Mouse (Mus musculus) hindbrain, embryonic 10.5 days (tissue): ENCODE results near the gene A030014E15Rik. TPM values are rescaled to one million over a fixed set of nuclear protein-coding genes. Genes with fewer than 3 reads are reported as not detected.
"Not testable (repeated sequence)": the region's sequence is repeated elsewhere in the genome, so short reads cannot be mapped to it uniquely, and the experiment has no call there.

ENCODE experiments used
- DNase-seq: peaks from one replicate; pipeline ENCODE4 v3.0.0-alpha.2; 2017; ENCODE audit warnings: low spot score
- H3K27ac ChIP-seq: fragments of 300-500 bp; sonication (generic); 2 replicates; pipeline ENCODE4 v1.5.1; 2016; ENCODE audit warnings: mild to moderate bottlenecking, moderate library complexity
- H3K27me3 ChIP-seq: fragments of 300-500 bp; sonication (generic); 2 replicates; pipeline ENCODE4 v1.6.1; 2016; ENCODE audit warnings: mild to moderate bottlenecking; ENCODE audit not compliant: poor library complexity, insufficient read depth, severe bottlenecking
- H3K36me3 ChIP-seq: fragments of 300-500 bp; sonication (generic); 2 replicates; pipeline ENCODE4 v1.6.1; 2016; ENCODE audit warnings: mild to moderate bottlenecking, moderate library complexity
- H3K4me1 ChIP-seq: fragments of 300-500 bp; sonication (generic); replicated peaks from 2 replicates; pipeline ENCODE4 v1.6.1; 2016; ENCODE audit warnings: mild to moderate bottlenecking
- H3K4me3 ChIP-seq: fragments of 300-500 bp; sonication (generic); 2 replicates; pipeline ENCODE4 v1.5.1; 2016; ENCODE audit warnings: mild to moderate bottlenecking, moderate library complexity
- H3K9me3 ChIP-seq: fragments of 300-500 bp; sonication (generic); 2 replicates; pipeline ENCODE4 v1.6.1; 2016; ENCODE audit warnings: mild to moderate bottlenecking, moderate library complexity
- WGBS: fragments of 180-500 bp; shearing (Covaris S2); methylation state at CpG from one replicate; pipeline ENCODE4 v1.1.7; 2016; 5-methylcytosine and 5-hydroxymethylcytosine counted together
- polyA plus RNA-seq: library from polyadenylated mRNA; unstranded; fragments of >200 nt; fragmentation: Nextera tagmentation; extraction: Ambion mirVana; gene quantifications from 2 replicates; pipeline ENCODE4 v1.2.1, GENCODE M21; 2016

Gene A030014E15Rik
- polyA plus RNA-seq = not detected in 2 replicates

- no peaks in the 10 kb centered on the region for H3K36me3 ChIP-seq
- no peak for DNase-seq
- no peak within 1 kb of the TSS for H3K4me3 ChIP-seq
- WGBS = 94% methylated on average over 6 of the region's 6 CpGs
- H3K27ac ChIP-seq = no peak within 1 kb of the TSS
- 0 out of 2 replicates have a peak, but pooled peaks cover 3% of the 10 kb centered on the region for H3K9me3 ChIP-seq
- H3K4me1 ChIP-seq = no peaks in the 10 kb centered on the region
- no peaks in the 10 kb centered on the region for H3K27me3 ChIP-seq
Observed at GRCm38 (mm10) chr1:82924650-82925049, at the start of gene A030014E15Rik. TSS of gene A030014E15Rik (plus strand) at chr1:82924917.

DNA sequence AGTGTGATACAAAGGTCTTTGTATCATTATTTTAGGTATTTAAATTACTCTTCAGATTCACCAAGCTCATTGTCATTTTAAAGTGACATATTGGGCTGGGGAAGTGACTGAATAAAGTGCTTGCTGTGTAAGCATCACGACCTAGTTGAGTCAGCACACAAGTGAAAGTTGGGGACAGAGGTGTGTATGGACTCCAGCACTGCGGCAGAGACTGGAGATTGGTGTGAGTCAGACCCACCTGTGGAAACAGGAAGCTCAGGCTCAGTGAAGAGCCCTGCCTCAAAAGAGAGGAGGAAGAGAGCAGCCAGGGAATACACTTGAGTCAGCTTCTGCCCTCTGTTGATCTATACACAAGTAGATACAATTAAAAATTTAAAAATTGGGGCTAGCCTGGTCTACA is 45.5 kb upstream of the A030014E15Rik start:
- Histone ChIP-seq H3K9me3 (no peaks in the 10 kb centered on the region), H3K4me3 (no peak overlapping the region), H3K36me3 (peaks cover 71% of the 10 kb centered on the region), H3K27ac (no peak overlapping the region), H3K4me1 (no peaks in the 10 kb centered on the region), H3K27me3 (no peaks in the 10 kb centered on the region)
- WGBS = 85% methylated on average over 2 of the region's 2 CpGs
- DNase-seq = no peak

- WGBS = 83% methylated on average over 8 of the region's 8 CpGs
- no peaks in the 10 kb centered on the region for H3K4me1 ChIP-seq
- H3K36me3 ChIP-seq = peaks cover 77% of the 10 kb centered on the region
- H3K9me3 ChIP-seq = no peaks in the 10 kb centered on the region
- no peak for DNase-seq
- no peak overlapping the region for H3K27ac ChIP-seq
- H3K4me3 ChIP-seq = no peak overlapping the region
- no peaks in the 10 kb centered on the region for H3K27me3 ChIP-seq
Observed at GRCm38 (mm10) chr1:82880196-82880595, 44.5 kb upstream of the A030014E15Rik start.

GRCm38 (mm10) chr1:82893269-82893668 is 31.4 kb upstream of the A030014E15Rik start:
- no peak for DNase-seq
- WGBS = 97% methylated on average over 7 of the region's 7 CpGs
- H3K4me1 ChIP-seq = no peaks in the 10 kb centered on the region
- no peak overlapping the region for H3K4me3 ChIP-seq
- H3K27ac ChIP-seq = no peak overlapping the region
- H3K9me3 ChIP-seq = no peaks in the 10 kb centered on the region
- no peaks in the 10 kb centered on the region for H3K27me3 ChIP-seq
- H3K36me3 ChIP-seq = peaks cover 78% of the 10 kb centered on the region

DNA sequence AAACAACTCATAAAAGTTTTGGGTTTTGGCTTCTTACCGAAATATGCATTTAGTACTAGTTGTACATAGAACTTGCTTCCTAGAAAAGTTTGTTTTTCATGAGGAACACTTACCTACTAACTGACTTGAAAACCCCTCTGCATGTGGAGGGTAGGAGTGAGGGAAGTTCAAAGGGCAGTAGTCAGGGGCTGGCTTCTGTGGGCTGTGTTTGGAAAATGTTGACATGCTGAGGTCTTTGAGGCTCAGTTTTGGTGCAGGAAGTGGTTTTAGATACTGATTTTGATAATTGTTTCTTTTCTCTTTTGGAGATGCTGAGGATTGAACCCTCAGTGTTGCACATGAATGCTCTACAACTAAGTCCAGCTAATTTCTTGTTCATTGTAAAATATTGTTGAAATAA is 24.1 kb upstream of the A030014E15Rik start:
- H3K9me3 ChIP-seq = no peaks in the 10 kb centered on the region
- H3K27ac ChIP-seq = no peak overlapping the region
- no peaks in the 10 kb centered on the region for H3K27me3 ChIP-seq
- H3K4me1 ChIP-seq = 0 out of 2 replicates have a peak, but pooled peaks cover 3% of the 10 kb centered on the region
- DNase-seq = no peak
- no peak overlapping the region for H3K4me3 ChIP-seq
- peaks cover 62% of the 10 kb centered on the region for H3K36me3 ChIP-seq
- 97% methylated on average over 1 of the region's 1 CpGs for WGBS

- Histone ChIP-seq H3K36me3 (peaks cover 57% of the 10 kb centered on the region), H3K27ac (no peak overlapping the region), H3K27me3 (no peaks in the 10 kb centered on the region), H3K9me3 (no peaks in the 10 kb centered on the region), H3K4me3 (no peak overlapping the region), H3K4me1 (peaks cover 3% of the 10 kb centered on the region; the same call in 1 of the 2 replicates)
- WGBS = 92% methylated on average over 3 of the region's 3 CpGs
- DNase-seq = no peak
Observed at GRCm38 (mm10) chr1:82901201-82901600, 23.5 kb upstream of the A030014E15Rik start.

- Histone ChIP-seq H3K27ac (no peak overlapping the region), H3K4me1 (peaks cover 3% of the 10 kb centered on the region; the same call in 1 of the 2 replicates), H3K9me3 (no peaks in the 10 kb centered on the region), H3K27me3 (no peaks in the 10 kb centered on the region), H3K36me3 (peaks cover 29% of the 10 kb centered on the region), H3K4me3 (no peak overlapping the region)
- WGBS = 70% methylated on average over 3 of the region's 3 CpGs
- DNase-seq = no peak
Observed at GRCm38 (mm10) chr1:82905886-82906285, 18.8 kb upstream of the A030014E15Rik start.

DNA sequence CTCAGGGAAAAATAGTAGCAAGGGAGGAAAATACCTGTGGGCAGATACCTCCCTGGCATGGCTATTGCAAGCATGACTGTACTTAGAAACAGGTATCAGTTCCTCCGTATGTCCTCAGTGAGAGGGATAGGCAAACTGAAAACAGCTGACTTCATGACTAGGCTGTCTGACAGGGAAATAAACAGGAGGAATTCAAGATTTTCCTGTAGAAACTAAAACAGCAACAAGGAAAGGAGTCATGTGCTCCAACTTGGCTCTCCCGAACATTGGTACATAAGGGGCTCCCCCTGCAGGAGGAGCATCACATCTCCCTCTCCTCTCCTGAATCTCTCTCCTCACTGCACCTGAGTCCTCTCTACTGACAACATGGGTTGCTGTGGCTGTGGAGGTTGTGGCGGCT is 11.7 kb upstream of the A030014E15Rik start, which contains the start of gene A030005L19Rik:
Gene A030005L19Rik, plus strand, starts transcription at position 301 of the 400 bp plus-strand sequence.
- no peaks in the 10 kb centered on the region for H3K27me3 ChIP-seq

GRCm38 (mm10) chr1:82913434-82913833 is 11.3 kb upstream of the A030014E15Rik start:
- H3K27me3 ChIP-seq, H3K36me3 ChIP-seq, H3K9me3 ChIP-seq, H3K27ac ChIP-seq, DNase-seq, H3K4me1 ChIP-seq, H3K4me3 ChIP-seq: not testable (repeated sequence)
- WGBS = 91% methylated on average over 5 of the region's 5 CpGs

More for the DNA sequence above, 11.7 kb upstream of the A030014E15Rik start, which contains the start of gene A030005L19Rik:
- Histone ChIP-seq H3K27ac (no peak within 1 kb of the TSS), H3K4me1 (no peaks in the 10 kb centered on the region), H3K9me3 (no peaks in the 10 kb centered on the region), H3K4me3 (no peak within 1 kb of the TSS), H3K36me3 (no peaks in the 10 kb centered on the region)
- WGBS = 94% methylated on average over 3 of the region's 3 CpGs
- DNase-seq = no peak

DNA sequence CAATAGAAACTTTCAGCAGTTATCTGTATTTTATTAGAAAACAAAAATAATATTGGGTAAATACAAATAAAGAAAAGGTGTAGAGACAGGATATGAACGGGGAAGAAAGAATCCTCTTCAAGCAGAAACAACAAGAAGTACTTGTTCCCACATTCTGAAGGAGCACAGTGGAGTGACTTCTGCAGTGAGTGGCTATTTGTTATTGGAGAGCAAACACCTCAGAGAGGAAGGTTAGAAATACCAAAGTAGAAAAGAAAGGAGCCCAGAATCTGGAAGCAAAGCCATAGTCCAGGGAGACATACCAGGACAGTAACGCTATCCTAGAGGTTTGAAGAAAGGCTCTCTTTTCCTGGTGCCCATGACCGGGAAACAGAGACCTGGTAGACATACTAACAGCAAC is 5.8 kb downstream of the A030014E15Rik start:
- H3K36me3 ChIP-seq, H3K4me1 ChIP-seq, DNase-seq, H3K27me3 ChIP-seq, H3K27ac ChIP-seq, H3K4me3 ChIP-seq: not testable (repeated sequence)
- H3K9me3 ChIP-seq = peaks cover 12% of the 10 kb centered on the region
- 96% methylated on average over 3 of the region's 3 CpGs for WGBS

GRCm38 (mm10) chr1:82931326-82931725 is 6.6 kb downstream of the A030014E15Rik start, which contains the start of gene Gm6217:
TSS of gene Gm6217 (minus strand) at chr1:82931399.
- not testable (repeated sequence) for H3K4me1 ChIP-seq, DNase-seq, H3K4me3 ChIP-seq, H3K27ac ChIP-seq, H3K27me3 ChIP-seq, H3K36me3 ChIP-seq
- no CpG with 5 or more reads among the region's 6 CpGs for WGBS
- H3K9me3 ChIP-seq = peaks cover 12% of the 10 kb centered on the region

DNA sequence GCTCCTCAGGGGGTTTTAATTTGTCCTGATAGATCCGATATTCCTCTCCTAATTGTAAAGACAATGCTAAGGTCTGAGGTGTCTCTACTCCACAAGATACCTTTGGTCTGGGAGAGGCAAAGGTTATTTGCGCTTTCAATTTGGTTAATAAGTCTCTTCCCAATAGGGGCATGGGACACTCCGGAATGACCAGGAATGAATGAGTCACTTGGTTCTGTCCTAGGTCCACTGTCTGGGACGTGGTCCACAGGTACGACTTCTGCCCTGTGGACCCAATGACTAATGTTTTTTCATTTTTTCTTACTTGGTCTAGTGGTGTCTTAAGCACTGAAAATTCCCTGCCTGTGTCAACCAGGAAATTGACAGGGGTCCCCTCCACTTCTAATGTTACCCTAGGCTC is 13.9 kb downstream of the A030014E15Rik start:
- H3K4me3 ChIP-seq = no peak overlapping the region
- H3K4me1 ChIP-seq = no peaks in the 10 kb centered on the region
- peaks cover 30% of the 10 kb centered on the region for H3K9me3 ChIP-seq
- H3K27me3 ChIP-seq = no peaks in the 10 kb centered on the region
- 91% methylated on average over 5 of the region's 5 CpGs for WGBS
- no peaks in the 10 kb centered on the region for H3K36me3 ChIP-seq
- no peak for DNase-seq
- no peak overlapping the region for H3K27ac ChIP-seq

GRCm38 (mm10) chr1:82942505-82942904 is 17.8 kb downstream of the A030014E15Rik start:
- not testable (repeated sequence) for H3K4me3 ChIP-seq, H3K27ac ChIP-seq, H3K36me3 ChIP-seq, H3K27me3 ChIP-seq, H3K4me1 ChIP-seq, DNase-seq
- peaks cover 26% of the 10 kb centered on the region for H3K9me3 ChIP-seq
- WGBS = 95% methylated on average over 2 of the region's 2 CpGs

DNA sequence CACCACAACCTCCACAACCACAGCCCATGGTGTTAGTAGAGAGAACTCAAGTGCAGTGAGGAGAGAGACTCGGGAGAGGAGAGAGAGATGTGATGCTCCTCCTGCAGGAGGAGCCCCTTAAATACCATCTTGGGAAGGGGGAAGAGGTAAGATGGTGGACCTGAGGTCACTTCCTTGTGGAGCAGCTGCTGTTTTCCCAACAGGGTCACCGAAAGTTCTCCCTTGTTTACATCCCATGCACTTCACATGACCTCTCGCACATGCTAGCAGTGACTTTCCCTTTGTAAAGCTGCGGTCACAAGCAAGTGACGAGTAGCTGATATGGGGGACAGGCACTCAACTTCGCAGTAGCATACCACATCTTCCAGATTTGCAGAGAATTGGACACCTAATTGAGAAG is 18.6 kb downstream of the A030014E15Rik start, which contains the start of gene A030003K21Rik:
Gene A030003K21Rik, minus strand, starts transcription at position 94 of the 400 bp plus-strand sequence.
- H3K9me3 ChIP-seq = peaks cover 23% of the 10 kb centered on the region
- not testable (repeated sequence) for H3K36me3 ChIP-seq, DNase-seq, H3K4me1 ChIP-seq, H3K4me3 ChIP-seq, H3K27me3 ChIP-seq, H3K27ac ChIP-seq
- no CpG with 5 or more reads among the region's 6 CpGs for WGBS
